Mouse (Mus musculus): ENCODE results near the gene Rpl23a.

Rpl23a gene

DNA sequence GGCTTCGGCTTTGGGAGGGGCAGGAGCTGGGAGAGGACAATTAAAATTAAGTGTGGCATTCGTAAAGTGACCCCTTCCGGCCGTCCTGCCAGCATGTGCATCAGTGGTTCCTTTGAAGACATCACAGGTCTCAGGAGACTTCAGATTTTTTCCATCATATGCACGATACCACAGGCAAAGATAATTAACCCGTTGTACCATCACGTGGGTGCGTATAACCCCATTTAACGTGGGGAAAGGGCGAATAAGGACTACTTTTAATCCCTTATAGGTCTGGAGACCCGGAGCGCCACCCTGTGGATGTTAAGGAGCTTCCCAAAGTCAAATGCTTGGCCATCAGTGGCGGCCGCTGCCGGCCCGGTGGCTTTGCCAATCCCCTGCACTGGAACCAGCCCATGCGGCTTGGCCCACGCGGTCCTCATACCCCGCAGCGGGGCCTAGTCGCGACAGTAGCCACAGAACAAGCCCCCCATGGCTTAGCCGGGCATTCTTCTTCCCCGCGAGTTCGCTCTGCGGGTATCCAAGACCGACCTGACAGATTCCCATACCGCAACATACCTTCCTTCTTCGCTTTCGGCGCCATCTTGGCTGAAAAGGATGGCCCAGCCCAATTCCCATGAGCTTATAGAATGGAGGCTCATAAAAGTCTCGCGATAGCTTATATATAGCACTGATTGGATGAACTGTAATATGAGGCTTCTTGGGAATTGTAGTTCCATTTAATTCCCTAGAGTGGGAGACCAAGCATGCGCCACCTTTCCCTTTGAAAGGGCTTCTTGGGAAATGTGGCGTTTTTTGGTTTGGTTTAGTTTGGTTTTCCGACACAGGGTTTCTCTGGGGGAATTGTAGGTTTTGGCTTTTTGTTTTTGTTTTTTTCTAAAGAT, at the start of gene Rpl23a:
Rpl23a (minus strand) TSS at position 624 of the 884 bp plus-strand sequence.
- in situ Hi-C loops (cut with MboI, MseI) = no loop called here

DNA sequence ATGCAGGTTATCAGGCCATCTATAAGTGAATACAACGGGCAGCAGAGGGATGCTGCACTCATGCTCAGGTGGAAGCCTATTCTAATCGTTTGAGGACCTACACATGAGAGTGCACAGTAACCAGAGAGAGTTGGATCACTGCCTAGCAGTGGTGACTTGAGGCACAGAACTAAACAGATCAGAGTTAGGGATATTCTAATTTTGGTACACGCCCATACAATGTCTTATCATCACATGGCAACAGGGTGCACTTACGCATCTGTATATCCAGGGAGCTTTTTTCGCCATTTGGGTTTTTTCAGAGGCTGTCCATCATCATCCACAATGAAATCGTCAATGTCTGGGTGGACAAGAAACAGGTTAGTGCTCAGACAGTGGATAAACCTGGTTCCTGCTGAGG, 48.1 kb upstream of the Rpl23a start:
- in situ Hi-C loops (cut with MboI, MseI) = no loop called here

DNA sequence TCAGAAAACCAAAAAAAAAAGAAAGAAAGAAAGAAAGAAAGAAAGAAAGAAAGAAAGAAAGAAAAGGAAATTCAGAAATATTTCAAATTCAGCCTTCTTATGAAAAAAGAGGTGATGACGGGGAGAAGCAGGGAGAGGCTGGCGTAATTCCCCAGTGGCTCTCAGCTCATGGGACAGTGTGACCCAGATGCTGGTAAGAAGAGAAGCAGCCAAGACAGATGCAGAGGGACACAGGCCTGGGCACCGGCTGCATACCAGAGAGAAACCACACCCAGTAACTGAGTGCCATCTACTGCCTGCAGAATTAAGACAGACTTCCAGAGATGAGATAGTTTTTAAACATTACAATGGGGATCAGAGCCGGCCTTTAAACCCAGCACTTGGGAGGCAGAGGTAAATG, 40.2 kb upstream of the Rpl23a start:
- in situ Hi-C loops (cut with MboI, MseI) = loop anchor here (5.0 kb wide), 1 partner anchor 49 kb away; no protein-coding TSS in a partner anchor

DNA sequence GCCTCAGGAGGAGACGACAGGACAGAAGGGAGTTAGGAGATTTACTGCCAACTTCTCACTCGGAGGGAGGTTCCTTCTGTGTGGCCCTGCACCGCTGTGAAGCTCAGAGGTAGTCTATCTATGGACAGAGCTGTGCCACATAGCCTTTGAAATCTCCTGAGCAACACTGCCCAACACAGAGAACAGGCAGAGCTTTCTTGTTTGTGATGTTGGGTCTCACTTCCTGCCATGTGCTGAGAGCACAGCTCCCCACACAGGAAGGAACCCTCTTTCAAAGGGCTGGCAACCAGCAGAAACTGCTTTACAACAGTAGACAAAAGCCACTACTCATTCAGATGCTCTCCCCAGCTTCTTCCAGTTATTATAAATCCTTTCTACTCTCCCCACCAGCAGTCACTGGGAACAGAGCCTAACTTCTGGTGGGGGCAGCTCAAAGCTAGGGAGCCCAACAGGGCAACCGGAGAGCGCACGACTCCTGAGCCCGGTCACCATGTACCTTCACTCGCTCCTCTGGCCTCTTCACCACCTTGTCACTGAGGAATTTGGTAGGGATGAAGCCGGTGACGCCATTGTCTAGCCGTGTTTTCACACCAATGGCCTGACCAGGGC, 32.4 kb upstream of the Rpl23a start:
- in situ Hi-C loops (cut with MboI, MseI) = no loop called here

DNA sequence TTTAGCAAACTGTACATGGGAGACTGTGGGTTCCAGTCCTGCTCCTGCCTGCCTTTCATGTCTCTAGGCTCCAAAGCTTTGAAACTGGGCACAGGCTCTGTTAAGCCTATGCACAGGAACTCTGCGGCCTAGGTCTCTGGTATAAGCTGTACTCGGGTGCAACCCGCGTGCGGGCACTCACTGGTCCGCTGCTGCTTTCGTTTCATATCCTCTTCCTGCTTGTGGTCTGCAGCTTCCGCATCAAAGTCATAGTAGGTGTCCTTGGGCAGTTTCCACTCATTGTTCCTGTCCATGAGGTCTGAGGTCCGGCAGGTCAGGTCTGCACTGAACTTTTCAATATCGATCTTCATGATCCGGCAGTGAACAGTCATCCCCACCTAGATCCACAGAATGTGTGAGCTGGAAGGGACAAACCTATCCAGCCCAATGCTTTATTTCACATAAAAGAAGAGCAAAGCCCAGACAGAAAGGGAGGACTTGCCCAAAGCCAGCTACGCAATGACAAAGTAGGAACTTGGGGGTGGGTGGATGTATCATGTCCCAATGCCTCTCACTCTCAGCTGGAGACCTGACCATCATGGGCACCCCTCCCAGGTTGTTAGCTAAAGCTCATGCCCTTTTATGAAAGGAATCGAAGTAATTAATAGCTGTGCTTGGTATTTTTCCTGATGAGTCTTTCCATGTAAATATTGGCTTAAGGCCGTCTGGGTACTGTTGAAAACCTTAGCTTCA, 29.9 kb upstream of the Rpl23a start:
- in situ Hi-C loops (cut with MboI, MseI) = no loop called here

DNA sequence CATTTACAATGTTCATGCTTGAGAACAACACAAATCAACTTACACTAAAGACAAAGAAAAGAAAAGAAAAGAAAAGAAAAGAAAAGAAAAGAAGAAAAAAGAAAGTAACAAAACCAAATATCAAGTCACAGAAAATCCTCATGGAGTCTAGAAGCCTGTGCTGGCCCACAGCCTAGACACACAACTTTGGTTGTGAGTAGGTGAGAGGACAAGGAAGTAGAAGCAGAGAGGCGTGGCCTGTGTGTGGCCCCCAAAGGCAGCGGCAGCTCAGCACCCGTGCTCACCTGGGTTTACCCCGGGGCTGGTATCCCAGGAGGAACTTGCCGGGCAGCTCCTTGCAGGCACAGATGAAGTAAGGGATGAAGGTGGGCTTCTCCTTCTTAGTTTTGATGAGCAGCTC, 28.1 kb upstream of the Rpl23a start:
- in situ Hi-C loops (cut with MboI, MseI) = no loop called here

DNA sequence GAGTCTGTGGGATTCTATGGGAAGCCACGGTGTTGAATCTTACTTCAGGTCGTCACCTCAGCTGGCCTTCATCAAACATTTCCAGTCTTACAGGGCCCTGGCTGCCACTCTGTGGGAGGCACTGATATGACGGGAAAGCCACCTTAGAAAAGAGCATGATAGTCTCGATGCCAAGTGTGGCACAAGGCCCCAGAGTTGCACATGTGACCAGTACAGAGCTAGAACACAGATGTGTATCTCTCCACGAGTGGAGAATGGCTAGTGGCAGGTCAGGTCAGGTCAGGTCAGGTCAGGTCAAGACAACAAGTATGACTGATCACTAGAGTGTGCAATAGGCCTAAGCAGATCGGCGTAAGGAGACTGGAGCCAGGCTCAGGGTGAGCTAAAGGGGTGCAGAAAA, 27.2 kb upstream of the Rpl23a start:
- in situ Hi-C loops (cut with MboI, MseI) = no loop called here

DNA sequence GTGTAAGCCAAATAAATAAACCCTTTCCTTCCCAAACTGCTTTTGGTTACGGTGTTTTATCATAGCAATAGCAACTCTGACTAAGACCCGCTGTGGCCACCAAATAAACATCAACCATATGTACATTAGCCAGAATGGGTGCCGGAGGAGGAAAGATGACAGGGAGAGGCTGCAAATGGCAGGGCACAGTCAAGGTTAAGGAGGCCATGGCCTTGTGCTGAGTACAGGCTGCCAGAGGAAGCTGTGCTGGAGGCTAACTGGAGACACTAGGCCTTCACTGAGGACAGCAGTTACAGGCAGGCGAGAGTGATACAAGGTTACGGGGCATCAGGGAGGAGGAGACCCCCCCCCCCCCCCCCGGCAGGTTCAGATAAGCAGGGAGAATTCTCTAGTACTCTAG, 26.5 kb upstream of the Rpl23a start:
- in situ Hi-C loops (cut with MboI, MseI) = no loop called here

DNA sequence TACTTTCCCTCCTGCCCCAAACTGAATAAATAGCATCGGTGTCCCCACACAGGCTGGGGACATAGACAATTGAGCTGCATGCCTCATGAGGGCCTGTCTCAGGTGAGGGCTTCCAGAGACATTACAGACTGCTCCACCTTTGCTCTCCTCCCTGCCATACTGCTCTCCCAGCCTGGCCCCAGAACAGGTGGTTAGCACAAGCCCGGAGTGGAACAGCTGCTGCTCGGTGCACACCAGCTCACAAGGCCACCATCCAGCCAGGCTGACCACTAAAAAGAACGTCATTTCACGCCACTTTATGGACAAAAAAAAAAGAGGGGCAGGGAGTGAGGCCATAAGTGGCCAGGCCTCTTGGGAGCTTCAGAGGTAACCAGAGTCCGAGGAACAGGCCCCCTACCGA, 23.8 kb upstream of the Rpl23a start:
- in situ Hi-C loops (cut with MboI, MseI) = no loop called here

DNA sequence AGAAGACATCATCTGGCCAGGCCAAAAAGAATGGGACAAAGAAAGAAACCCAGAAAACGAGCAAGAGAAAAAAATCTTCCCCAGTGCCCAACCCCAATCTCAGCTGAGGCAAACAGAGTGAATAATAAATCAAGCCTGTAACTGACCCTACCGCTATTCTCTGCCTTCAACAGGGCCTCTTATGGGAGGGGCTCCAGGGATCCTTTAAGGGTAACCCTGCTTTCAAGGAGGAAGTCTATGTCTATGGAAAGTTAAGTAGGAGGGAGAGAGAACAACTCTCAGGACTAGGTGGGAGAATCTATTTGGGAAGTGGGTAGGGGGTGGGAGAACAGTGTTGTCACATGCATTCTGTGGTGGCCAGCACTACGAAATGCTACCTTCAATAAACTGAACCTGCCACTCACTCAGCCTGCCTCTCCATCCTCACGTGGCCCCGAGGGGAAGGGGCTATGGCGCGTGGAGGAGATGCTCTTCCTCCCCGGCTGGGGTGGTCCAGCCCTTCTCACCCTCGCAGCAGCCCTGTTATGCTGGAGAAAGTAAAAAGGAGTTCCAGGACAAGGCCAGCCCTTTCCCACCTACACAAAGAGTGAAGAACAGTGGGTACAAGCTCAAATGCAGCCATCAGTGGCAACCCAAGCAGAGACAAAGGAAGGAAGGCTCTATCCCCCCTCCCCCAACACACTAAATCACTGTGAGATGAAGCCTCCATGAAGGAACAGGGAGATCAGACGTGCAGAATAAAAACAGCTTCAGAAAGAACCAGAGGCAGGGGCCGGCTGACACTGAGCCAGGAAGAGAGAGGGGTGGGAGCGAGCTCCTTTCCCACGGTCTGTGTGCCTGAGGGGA, 22.2 kb upstream of the Rpl23a start:
- in situ Hi-C loops (cut with MboI, MseI) = no loop called here

DNA sequence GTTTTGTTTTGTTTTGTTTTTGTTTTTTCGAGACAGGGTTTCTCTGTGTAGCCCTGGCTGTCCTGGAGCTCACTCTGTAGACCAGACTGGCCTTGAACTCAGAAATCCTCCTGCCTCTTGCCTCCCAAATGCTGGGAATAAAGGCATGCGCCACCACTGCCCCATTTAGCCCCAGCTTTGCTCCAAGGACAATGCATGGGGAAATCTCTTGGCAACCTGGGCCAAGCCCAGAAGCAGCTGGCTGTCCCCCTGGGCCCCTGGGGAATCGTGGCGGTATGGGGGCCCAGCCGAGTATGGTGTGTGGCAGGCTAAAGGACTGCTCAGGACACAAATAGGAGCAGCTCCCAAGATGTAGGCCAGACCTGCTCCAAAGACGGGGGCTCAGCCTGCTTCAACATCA, 20.9 kb upstream of the Rpl23a start:
- in situ Hi-C loops (cut with MboI, MseI) = no loop called here

DNA sequence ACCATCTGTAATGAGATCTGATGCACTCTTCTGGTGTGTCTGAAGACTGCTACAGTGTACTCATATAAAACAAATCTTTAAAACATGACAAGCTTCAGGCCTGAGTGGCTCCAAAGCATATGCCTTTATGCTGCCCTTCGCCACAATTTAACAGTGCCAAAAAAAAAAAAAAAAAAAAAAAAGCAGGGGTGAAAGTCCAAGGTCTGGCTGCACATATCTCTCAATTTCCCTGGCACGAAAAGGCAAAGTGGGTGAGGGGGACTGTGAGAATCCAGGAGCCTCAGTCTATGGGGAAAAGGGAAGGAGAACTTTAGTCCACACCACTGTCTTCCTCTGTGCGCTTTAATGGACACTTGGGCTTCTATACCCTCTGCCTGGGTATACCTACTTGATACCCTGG, 19.0 kb upstream of the Rpl23a start:
- in situ Hi-C loops (cut with MboI, MseI) = no loop called here

DNA sequence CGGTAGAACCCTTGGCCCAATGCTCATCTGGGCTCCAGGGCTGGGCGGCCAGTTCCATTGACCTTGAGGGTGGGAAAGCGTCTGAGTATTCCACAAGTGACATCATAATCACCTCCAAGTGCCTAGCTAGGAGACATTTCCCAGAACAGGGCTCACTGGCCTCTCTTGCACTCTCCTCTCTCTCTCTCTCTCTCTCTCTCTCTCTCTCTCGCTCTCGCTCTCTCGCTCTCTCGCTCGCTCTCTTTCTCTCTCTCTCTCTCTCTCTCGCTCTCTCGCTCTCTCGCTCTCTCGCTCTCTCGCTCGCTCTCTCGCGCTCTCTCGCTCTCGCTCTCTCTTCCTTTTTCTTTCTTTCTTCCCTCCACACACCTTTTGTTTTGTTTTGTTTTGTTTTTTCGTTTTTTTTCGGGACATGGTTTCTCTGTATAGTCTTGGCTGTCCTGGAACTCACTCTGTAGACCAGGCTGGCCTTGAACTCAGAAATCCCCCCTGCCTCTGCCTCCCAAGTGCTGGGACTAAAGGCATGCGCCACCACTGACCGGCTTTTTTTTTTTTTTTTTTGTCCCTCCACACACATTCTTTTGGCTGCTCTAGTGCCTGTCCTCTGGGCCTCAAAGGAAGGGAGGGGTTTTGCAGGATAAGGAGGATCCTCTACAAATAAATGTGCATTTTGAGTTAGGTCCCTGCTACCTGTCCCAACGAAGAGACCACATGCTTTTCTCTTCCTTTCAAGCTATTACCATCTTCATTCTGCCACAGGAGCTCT, 11.9 kb upstream of the Rpl23a start:
- in situ Hi-C loops (cut with MboI, MseI) = no loop called here

DNA sequence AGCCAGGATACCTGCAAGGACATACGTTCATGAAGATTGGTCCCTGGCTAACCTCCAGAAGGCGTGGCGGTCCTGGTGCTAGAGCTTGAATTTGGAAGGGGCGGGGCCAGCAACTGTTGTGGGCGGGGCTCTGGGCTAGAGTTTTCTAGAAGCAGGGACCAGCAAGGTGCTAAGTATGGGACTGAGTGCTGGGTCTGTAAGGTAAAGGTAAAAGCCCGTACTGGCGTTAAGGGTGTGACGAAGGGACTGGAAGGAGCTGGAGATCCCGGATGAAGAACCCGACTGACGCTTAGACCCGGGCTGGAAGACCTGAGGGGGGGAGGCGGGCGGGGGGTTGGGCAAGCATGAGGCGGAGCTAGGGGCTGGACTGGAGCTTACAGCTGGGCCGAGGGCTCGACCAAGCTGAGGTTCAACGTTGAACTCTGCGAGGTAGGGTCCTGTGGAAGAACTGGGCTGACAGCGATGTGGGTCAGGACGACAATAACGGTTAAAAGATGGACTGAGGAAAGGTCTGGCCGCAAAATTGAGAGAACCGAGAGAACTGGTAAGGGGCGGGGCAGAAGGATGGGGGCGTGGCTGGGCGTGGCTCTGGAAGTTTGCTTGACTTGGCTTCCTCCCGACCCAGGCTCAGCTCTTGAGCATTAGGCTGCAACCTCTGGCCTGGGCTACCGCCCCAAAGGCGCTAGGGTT, 11.2 kb upstream of the Rpl23a start:
- in situ Hi-C loops (cut with MboI, MseI) = no loop called here

DNA sequence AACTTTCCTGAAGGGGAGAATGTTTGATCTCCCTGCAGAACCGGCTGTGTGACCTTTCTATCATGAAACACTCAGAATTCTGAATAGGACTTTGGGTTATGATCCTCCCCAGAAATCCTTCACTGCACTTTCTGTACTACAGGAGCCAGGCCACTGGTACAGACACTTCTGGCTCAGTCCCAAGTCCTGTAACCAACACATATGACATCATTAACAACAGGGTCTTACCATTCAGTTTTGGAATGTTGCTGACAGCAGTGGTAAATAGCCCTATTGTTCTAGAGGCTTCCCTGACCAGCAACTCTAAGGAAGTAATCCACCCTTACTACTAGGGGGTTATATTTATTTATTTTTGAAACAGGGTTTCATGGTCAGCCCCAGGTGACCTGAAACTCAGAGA, 9.7 kb upstream of the Rpl23a start, which contains the start of gene Proca1:
Proca1 (plus strand) TSS at position 280 of the 400 bp plus-strand sequence.
- in situ Hi-C loops (cut with MboI, MseI) = no loop called here

DNA sequence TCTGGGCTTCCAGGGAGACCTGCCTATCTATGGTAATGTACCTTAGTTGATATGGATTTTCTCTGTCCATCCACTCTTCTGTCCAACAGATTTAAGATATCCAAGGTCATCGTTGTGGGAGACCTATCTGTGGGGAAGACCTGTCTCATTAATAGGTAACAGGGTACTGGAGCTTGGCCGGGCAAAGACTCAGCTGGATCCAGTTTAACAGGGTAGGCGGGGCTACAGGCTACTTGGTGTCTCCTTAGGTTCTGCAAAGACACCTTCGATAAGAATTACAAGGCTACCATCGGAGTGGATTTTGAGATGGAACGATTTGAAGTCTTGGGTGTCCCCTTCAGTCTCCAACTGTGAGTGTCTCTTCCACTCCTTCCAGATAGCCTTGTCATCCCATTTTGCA, 6.7 kb upstream of the Rpl23a start:
- in situ Hi-C loops (cut with MboI, MseI) = no loop called here

DNA sequence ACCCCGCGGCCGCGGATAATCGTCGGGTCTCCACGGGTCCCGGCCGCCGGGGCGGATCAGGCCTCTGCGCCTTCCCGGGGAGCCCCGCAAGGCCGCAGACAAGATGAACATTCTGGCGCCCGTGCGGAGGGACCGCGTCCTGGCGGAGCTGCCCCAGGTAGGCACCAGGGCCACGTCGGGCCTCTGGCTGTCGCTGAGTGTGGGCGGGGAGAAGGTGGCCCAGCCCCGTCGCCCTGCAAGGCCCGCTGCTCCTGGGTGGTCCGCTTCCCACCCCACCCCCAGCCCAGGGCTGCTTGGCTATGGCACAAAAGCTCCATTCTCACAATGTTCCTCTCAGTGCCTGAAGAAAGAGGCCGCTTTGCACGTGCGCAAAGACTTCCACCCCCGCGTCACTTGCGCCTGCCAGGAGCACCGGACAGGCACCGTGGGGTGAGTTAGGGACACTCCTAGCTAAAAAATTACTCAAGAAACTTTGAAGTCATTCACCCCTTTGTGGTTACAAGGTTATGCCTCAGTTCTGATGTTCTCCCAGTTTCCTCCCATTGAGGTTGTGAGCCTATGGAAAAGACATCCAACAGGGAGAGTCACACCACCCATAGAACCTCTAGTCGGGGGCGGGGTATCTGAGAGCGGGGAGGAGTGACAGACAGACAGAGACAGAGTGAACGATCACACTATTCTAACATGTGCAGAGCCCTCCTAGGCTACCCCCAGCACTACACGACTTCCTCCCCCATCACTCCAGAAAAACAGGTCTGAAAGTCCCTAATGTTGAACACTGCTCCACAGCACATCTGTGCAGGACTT, 6.1 kb upstream of the Rpl23a start:
- in situ Hi-C loops (cut with MboI, MseI) = no loop called here

DNA sequence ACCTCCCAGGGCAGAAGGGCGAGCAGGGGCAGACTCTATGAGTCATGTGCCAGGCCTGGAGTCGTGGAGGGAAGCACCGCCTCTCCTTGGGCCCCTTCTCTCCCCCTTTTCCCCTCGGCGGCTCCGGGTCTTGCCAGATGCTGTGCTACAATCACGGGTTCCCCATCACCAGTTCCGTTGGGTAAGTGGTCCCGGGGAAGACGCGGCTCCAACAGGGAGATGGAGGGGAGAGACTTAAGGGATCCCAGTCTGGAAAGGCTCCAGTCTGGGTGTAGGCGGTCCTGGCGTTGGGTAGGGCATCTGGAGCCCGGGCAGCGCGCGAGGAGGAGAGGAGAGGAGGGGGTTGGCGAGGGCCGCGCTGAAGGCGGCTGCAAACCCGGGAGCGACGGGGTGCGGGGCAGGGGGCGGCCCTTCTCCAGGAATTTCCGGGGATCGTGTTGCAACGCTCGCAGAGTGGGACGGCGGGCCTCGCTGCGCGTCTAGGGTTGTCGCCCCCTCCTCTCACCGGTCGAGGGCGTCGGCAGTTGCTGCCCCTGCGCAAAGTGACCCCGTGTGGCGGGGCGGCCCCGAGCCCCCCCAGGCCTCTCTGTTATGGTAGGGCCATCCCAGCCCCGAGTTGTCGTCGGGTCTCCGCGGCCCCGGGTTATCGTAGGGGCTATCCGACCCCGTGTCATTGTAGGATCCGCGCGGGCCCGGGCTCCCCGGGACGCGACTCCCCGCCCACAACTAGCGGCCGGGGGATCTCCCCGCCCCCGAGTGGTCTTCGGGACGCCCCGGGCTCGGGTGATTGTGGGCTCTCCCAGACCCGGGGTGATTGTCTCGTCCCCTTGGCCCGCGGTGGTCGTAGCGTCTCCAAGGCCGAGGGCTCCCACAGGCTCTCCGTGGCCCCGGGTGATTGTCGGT, 5.2 kb upstream of the Rpl23a start, which contains the start of gene Rab34:
Rab34 (plus strand) TSS at position 100 of the 903 bp plus-strand sequence.
- in situ Hi-C loops (cut with MboI, MseI) = no loop called here

Measured in T-helper 1 cell (primary cell).